Mouse (Mus musculus): ENCODE data around the gene Fbxl21. TPM values are rescaled to one million over a fixed set of nuclear protein-coding genes. Genes with fewer than 3 reads are reported as not detected.

The Fbxl21 gene
- polyA plus RNA-seq, 1 experiment = not detected

- H3K27me3 ChIP-seq (replicated peaks) = peaks cover 6% of the 10 kb centered on the region
- no peaks in the 10 kb centered on the region for H3K36me3 ChIP-seq (replicated peaks; ENCODE audit: low read length)
- H3K4me3 ChIP-seq (replicated peaks) = no peak overlapping the region
- TF ChIP-seq FLI1 (IDR thresholded peaks at IDR 0.05; ENCODE audit: low read length) (no peak), GATA1 (IDR thresholded peaks at IDR 0.05; ENCODE audit: borderline replicate concordance, low read length) (no peak)
- no peaks in the 10 kb centered on the region for H3K4me1 ChIP-seq
- peaks cover 19% of the 10 kb centered on the region for H3K9me3 ChIP-seq
Observed at GRCm38 (mm10) chr13:56500636-56501035, 21.6 kb upstream of the Fbxl21 start.

GRCm38 (mm10) chr13:56501866-56502420, 20.3 kb upstream of the Fbxl21 start:
- Histone ChIP-seq H3K4me1 (no peaks in the 10 kb centered on the region), H3K4me3 (replicated peaks) (no peak overlapping the region), H3K27me3 (replicated peaks) (peaks cover 6% of the 10 kb centered on the region), H3K9me3 (peaks cover 22% of the 10 kb centered on the region), H3K36me3 (replicated peaks; ENCODE audit: low read length) (no peaks in the 10 kb centered on the region)
- TF ChIP-seq FLI1 (IDR thresholded peaks at IDR 0.05; ENCODE audit: low read length) (no peak), GATA1 (IDR thresholded peaks at IDR 0.05; ENCODE audit: borderline replicate concordance, low read length) (no peak)

- TF ChIP-seq FLI1 (IDR thresholded peaks at IDR 0.05; ENCODE audit: low read length) = no peak
- no peak for TF ChIP-seq GATA1 (IDR thresholded peaks at IDR 0.05; ENCODE audit: borderline replicate concordance, low read length)
- peaks cover 21% of the 10 kb centered on the region for H3K9me3 ChIP-seq
- peaks cover 6% of the 10 kb centered on the region for H3K27me3 ChIP-seq (replicated peaks)
- no peak overlapping the region for H3K4me3 ChIP-seq (replicated peaks)
- H3K4me1 ChIP-seq = no peaks in the 10 kb centered on the region
- no peaks in the 10 kb centered on the region for H3K36me3 ChIP-seq (replicated peaks; ENCODE audit: low read length)
Observed at GRCm38 (mm10) chr13:56506871-56507496, 15.3 kb upstream of the Fbxl21 start.

GRCm38 (mm10) chr13:56509796-56510195, 12.5 kb upstream of the Fbxl21 start:
- Histone ChIP-seq H3K9me3 (peaks cover 18% of the 10 kb centered on the region), H3K4me3 (replicated peaks) (no peak overlapping the region), H3K27me3 (replicated peaks) (peaks cover 2% of the 10 kb centered on the region), H3K36me3 (replicated peaks; ENCODE audit: low read length) (no peaks in the 10 kb centered on the region), H3K4me1 (no peaks in the 10 kb centered on the region)
- TF ChIP-seq FLI1 (IDR thresholded peaks at IDR 0.05; ENCODE audit: low read length) = no peak
- TF ChIP-seq GATA1 (IDR thresholded peaks at IDR 0.05; ENCODE audit: borderline replicate concordance, low read length) = no peak

- H3K27me3 ChIP-seq (replicated peaks) = peaks cover 4% of the 10 kb centered on the region
- no peak overlapping the region for H3K4me3 ChIP-seq (replicated peaks)
- H3K4me1 ChIP-seq = no peaks in the 10 kb centered on the region
- TF ChIP-seq FLI1 (IDR thresholded peaks at IDR 0.05; ENCODE audit: low read length) (no peak), GATA1 (IDR thresholded peaks at IDR 0.05; ENCODE audit: borderline replicate concordance, low read length) (no peak)
- peaks cover 4% of the 10 kb centered on the region for H3K9me3 ChIP-seq
- no peaks in the 10 kb centered on the region for H3K36me3 ChIP-seq (replicated peaks; ENCODE audit: low read length)
Observed at GRCm38 (mm10) chr13:56513595-56513994, 8.7 kb upstream of the Fbxl21 start.

- Histone ChIP-seq H3K9me3 (no peaks in the 10 kb centered on the region), H3K27me3 (replicated peaks) (peaks cover 4% of the 10 kb centered on the region), H3K36me3 (replicated peaks; ENCODE audit: low read length) (no peaks in the 10 kb centered on the region), H3K4me3 (replicated peaks) (no peak overlapping the region), H3K4me1 (no peaks in the 10 kb centered on the region)
- TF ChIP-seq FLI1 (IDR thresholded peaks at IDR 0.05; ENCODE audit: low read length) (no peak), GATA1 (IDR thresholded peaks at IDR 0.05; ENCODE audit: borderline replicate concordance, low read length) (no peak)
Observed at GRCm38 (mm10) chr13:56516311-56516710, 6.0 kb upstream of the Fbxl21 start.

- no peaks in the 10 kb centered on the region for H3K9me3 ChIP-seq
- H3K4me1 ChIP-seq = no peaks in the 10 kb centered on the region
- no peak overlapping the region for H3K4me3 ChIP-seq (replicated peaks)
- peaks cover 4% of the 10 kb centered on the region for H3K27me3 ChIP-seq (replicated peaks)
- no peak for TF ChIP-seq GATA1 (IDR thresholded peaks at IDR 0.05; ENCODE audit: borderline replicate concordance, low read length)
- no peak for TF ChIP-seq FLI1 (IDR thresholded peaks at IDR 0.05; ENCODE audit: low read length)
- no peaks in the 10 kb centered on the region for H3K36me3 ChIP-seq (replicated peaks; ENCODE audit: low read length)
Observed at GRCm38 (mm10) chr13:56516816-56517215, 5.5 kb upstream of the Fbxl21 start.

GRCm38 (mm10) chr13:56522821-56523167, 522 bp downstream of the Fbxl21 start:
- Histone ChIP-seq H3K4me1 (peaks cover 8% of the 10 kb centered on the region), H3K9me3 (no peaks in the 10 kb centered on the region), H3K4me3 (replicated peaks) (peak overlapping the region; percentile 92), H3K27me3 (replicated peaks) (peaks cover 2% of the 10 kb centered on the region), H3K36me3 (replicated peaks; ENCODE audit: low read length) (no peaks in the 10 kb centered on the region)
- TF ChIP-seq FLI1 (IDR thresholded peaks at IDR 0.05; ENCODE audit: low read length) = no peak

- no peaks in the 10 kb centered on the region for H3K9me3 ChIP-seq
- H3K36me3 ChIP-seq (replicated peaks; ENCODE audit: low read length) = no peaks in the 10 kb centered on the region
- TF ChIP-seq GATA1 (IDR thresholded peaks at IDR 0.05; ENCODE audit: borderline replicate concordance, low read length) (no peak), FLI1 (IDR thresholded peaks at IDR 0.05; ENCODE audit: low read length) (no peak)
- peaks cover 8% of the 10 kb centered on the region for H3K4me1 ChIP-seq
- H3K4me3 ChIP-seq (replicated peaks) = no peak overlapping the region
- H3K27me3 ChIP-seq (replicated peaks) = peaks cover 5% of the 10 kb centered on the region
Observed at GRCm38 (mm10) chr13:56526871-56527270, 4.6 kb downstream of the Fbxl21 start.

- peaks cover under 1% of the 10 kb centered on the region for H3K4me1 ChIP-seq
Observed at GRCm38 (mm10) chr13:56527846-56528245, 5.6 kb downstream of the Fbxl21 start.

More at GRCm38 (mm10) chr13:56527846-56528245, 5.6 kb downstream of the Fbxl21 start:
- Histone ChIP-seq H3K9me3 (no peaks in the 10 kb centered on the region), H3K27me3 (replicated peaks) (peaks cover 5% of the 10 kb centered on the region), H3K36me3 (replicated peaks; ENCODE audit: low read length) (no peaks in the 10 kb centered on the region), H3K4me3 (replicated peaks) (no peak overlapping the region)
- TF ChIP-seq FLI1 (IDR thresholded peaks at IDR 0.05; ENCODE audit: low read length) (no peak), GATA1 (IDR thresholded peaks at IDR 0.05; ENCODE audit: borderline replicate concordance, low read length) (no peak)
